Mouse (Mus musculus) MN1 (cell line): ENCODE data around the gene Acsl5.

Experiments used
- DNase-seq: peaks from one replicate; pipeline ENCODE4 v3.0.0-alpha.2; 2016; ENCODE audit warnings: low spot score

Acsl5 gene

DNA sequence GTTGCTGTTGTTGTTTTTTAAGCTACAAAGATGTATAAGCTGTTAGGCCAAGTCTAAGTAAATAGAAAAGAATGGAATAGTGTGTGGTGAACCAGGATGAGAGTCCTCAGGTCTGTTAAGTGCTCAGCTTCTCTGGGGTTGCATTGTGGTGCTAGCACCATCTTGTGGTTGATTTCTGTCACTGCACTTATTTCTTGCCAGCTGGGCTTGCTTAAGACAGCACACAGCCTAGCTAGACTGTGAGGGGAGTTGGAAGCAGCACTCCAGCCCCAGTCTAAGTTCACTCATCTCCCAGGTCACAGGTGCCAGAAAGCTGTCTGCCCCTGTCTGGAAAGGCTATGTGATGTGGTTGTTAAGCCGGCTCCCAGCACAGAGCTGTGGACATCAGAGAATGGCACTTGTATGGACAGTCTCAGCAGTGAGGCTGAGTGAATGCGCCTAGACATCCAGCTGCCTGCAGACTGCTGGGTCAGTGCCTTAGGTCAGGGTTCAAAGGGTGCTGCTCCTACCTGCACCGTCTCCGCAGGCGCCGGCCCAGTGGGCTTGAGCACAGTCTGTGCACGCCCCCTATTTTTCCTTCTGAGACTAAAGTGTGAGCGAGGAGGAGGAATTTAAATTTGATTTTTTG is 81.0 kb downstream of the Acsl5 start:
- DNase-seq = peak; percentile 86

DNA sequence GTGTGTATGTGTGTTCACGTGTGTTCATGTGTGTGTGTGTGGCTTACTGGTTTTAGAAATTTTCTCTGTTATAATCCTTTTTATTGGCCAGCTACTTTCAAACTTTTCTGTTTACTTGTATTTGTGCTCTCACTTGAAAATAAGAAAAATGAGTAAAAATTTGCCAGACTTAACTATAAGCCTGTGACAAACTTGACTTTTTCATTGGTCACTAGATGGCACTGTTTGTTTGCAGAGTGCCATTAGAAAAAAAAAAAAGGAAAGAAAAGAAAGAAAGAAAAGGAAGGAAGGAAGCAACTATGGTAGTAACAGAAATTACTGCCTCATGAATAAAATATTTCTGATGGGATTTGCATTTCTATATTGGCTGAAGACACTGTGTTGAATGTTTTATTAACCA is 84.1 kb downstream of the Acsl5 start:
- DNase-seq = peak; percentile 60

DNA sequence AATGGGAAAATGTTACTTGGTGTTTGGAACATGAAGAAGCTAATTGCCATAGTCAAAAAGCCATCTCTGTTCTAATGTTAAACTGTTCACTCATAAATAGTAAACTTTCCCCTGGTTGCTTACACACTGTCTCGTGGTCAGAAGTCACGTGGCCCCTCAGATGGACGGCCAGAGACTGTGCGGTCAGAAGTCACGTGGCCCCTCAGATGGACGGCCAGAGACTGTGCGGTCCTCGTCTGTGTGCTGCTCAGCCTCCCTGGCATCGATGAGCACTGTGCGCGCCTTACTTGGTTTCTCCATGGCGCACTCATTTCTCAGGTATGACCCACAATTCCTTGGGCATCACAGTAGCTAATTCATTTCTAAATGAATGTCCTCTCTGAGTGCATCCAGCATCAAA is 84.7 kb downstream of the Acsl5 start:
- DNase-seq = no peak

- no peak for DNase-seq
Observed at GRCm38 (mm10) chr19:55337066-55337465, 85.3 kb downstream of the Acsl5 start.

- no peak for DNase-seq
Observed at GRCm38 (mm10) chr19:55337664-55338063, 85.9 kb downstream of the Acsl5 start.

GRCm38 (mm10) chr19:55340521-55340920 is 88.8 kb downstream of the Acsl5 start:
- DNase-seq = peak; percentile 68

DNA sequence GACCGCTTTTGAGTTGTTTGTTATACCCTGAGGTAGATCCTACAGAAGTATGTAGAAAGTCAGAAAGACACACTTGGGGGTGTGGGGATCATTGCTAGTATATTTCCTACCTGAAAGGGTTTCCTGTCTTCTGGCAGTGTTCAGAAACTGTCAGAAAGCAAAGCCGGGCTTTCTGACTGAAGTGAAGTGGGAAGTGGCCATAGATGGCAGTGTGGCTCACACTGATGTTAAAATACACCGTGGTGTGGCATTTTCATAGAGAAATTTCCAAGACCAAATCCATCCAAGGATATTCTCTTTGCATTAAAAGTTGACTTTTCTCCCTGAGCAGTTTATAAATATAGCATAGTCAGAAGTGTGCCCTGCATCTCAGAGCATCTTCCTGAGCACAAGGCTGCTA is 89.6 kb downstream of the Acsl5 start:
- DNase-seq = no peak

DNA sequence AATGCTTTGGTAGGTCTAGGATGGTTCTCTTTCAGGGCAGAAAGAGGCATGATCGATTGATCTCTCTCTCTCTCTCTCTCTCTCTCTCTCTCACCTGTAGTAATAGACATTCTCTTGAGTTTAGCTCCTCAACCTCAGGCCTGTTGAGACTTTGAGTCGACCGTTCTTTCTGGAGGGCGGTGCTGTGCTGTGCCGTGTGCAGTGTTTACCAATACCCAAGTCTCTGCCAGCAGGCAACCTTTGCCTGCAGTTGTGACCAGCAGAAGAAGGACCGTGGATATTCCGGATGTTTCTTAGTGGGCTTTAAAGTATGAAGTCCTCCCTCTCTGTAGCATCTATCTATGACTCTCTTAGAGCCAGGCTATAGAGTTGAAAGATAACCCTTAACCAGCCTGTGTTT is 90.7 kb downstream of the Acsl5 start:
- no peak for DNase-seq

GRCm38 (mm10) chr19:55343274-55343673 is 91.5 kb downstream of the Acsl5 start:
- no peak for DNase-seq
